Mouse (Mus musculus): ENCODE measurements around the gene Wfdc2.

GRCm38 (mm10) chr2:164542598-164542997 is 19.6 kb upstream of the Wfdc2 start:
- TF ChIP-seq EP300 (IDR thresholded peaks at IDR 0.05; ENCODE audit: low read depth): no peak
- no peak for TF ChIP-seq CTCF (IDR thresholded peaks at IDR 0.05; ENCODE audit: low read depth)
